Mouse (Mus musculus) lung, postnatal 0 days (tissue): ENCODE data around the gene Hint2.

Experiments
- CTCF ChIP-seq: IDR thresholded peaks from 2 replicates; pipeline ENCODE4 v1.5.1; 2016; ENCODE audit warnings: antibody characterized with exemption, mild to moderate bottlenecking
- EP300 ChIP-seq: IDR thresholded peaks from 2 replicates; pipeline ENCODE4 v1.6.1; 2016; ENCODE audit warnings: antibody characterized with exemption, mild to moderate bottlenecking, control low read depth

DNA sequence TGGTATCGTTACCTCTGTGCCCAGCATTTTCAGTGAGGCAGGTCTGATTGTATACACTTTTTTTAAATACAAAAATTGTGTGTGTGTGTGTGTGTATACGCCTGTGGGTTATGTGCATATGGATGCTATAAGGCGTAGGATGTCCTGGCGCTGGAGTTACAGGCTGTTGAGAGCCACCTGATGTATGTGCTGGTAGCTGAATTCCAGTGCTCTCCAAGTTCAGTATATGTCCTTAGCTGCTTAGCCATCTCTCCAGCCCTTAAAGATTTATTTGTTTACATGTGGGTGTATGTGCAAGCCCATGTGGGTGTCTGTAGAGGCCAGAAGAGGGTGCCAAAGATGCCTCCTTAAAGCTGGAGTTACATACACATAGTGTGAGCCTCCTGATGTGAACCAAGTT, 880 bp upstream of the Hint2 start:
- TF ChIP-seq EP300 (no peak), CTCF (no peak)
